Mouse (Mus musculus) ovary, adult 18-20 months (tissue): ENCODE measurements around the gene Vezf1.

Experiments
- DNase-seq: peaks from one replicate; pipeline ENCODE4 v3.0.0; 2022; ENCODE audit warnings: low spot score, mixed read lengths

Gene Vezf1

GRCm38 (mm10) chr11:88098787-88099598, 30.9 kb downstream of the Vezf1 start:
- DNase-seq = peak; percentile 56

- no peak for DNase-seq
These were observed 31.5 kb downstream of the Vezf1 start for GRCm38 (mm10) chr11:88099599-88100023.

- no peak for DNase-seq
These were observed 32.1 kb downstream of the Vezf1 start for GRCm38 (mm10) chr11:88100170-88100569.

- DNase-seq = no peak
These were observed 35.3 kb downstream of the Vezf1 start for GRCm38 (mm10) chr11:88103214-88103941.

GRCm38 (mm10) chr11:88105494-88106291, 37.6 kb downstream of the Vezf1 start:
- DNase-seq = no peak

GRCm38 (mm10) chr11:88106292-88106554, 38.1 kb downstream of the Vezf1 start:
- DNase-seq = no peak

GRCm38 (mm10) chr11:88107365-88107764, 39.3 kb downstream of the Vezf1 start:
- no peak for DNase-seq

- no peak for DNase-seq
These were observed 42.0 kb downstream of the Vezf1 start for GRCm38 (mm10) chr11:88110031-88110594.

GRCm38 (mm10) chr11:88112078-88112477, 44.0 kb downstream of the Vezf1 start:
- DNase-seq = no peak

GRCm38 (mm10) chr11:88112677-88113333, 44.7 kb downstream of the Vezf1 start:
- DNase-seq = no peak

GRCm38 (mm10) chr11:88113543-88114271, 45.6 kb downstream of the Vezf1 start:
- peak; percentile 51 for DNase-seq

- no peak for DNase-seq
These were observed 46.8 kb downstream of the Vezf1 start for GRCm38 (mm10) chr11:88114871-88115301.

- DNase-seq = no peak
These were observed 48.5 kb downstream of the Vezf1 start for GRCm38 (mm10) chr11:88116568-88116967.

- peak; percentile 21 for DNase-seq
These were observed 49.4 kb downstream of the Vezf1 start for GRCm38 (mm10) chr11:88117356-88118090.

- no peak for DNase-seq
These were observed 50.0 kb downstream of the Vezf1 start for GRCm38 (mm10) chr11:88118091-88118440.

GRCm38 (mm10) chr11:88118817-88119642, 51.0 kb downstream of the Vezf1 start:
- DNase-seq = peak; percentile 86

- no peak for DNase-seq
These were observed 54.5 kb downstream of the Vezf1 start for GRCm38 (mm10) chr11:88122545-88122944.

- DNase-seq = no peak
These were observed 54.9 kb downstream of the Vezf1 start for GRCm38 (mm10) chr11:88123021-88123420.

- no peak for DNase-seq
These were observed 55.7 kb downstream of the Vezf1 start for GRCm38 (mm10) chr11:88123731-88124130.

- DNase-seq = no peak
These were observed 57.4 kb downstream of the Vezf1 start for GRCm38 (mm10) chr11:88125483-88125882.
